Mouse (Mus musculus): Measurements from ENCODE around the gene Irf2. TPM values are rescaled to one million over a fixed set of nuclear protein-coding genes. Genes with fewer than 3 reads are reported as not detected.
A peak's percentile ranks its signal among the peaks of the same experiment; 100 is the strongest.

The Irf2 gene
- total and polyA plus RNA-seq, 2 experiments from 2014 or later, result 3.3 to 9.5 TPM

GRCm38 (mm10) chr8:46738601-46739000 lies 931 bp upstream of the Irf2 start:
- Histone ChIP-seq H3K4me1 (ENCODE audit: insufficient read depth, low read length) (no peaks in the 10 kb centered on the region), H3K9me3 (ENCODE audit: low read length) (no peaks in the 10 kb centered on the region), H3K36me3 (ENCODE audit: insufficient read depth, low read length) (no peaks in the 10 kb centered on the region), H3K27ac (ENCODE audit: low read depth, low read length) (no peak overlapping the region), H3K4me2 (ENCODE audit: low read depth, low read length, poor library complexity, severe bottlenecking) (peak overlapping the region; percentile 87), H3K27me3 (ENCODE audit: insufficient read depth, low read length) (no peaks in the 10 kb centered on the region), H3K9ac (replicated peaks; ENCODE audit: low read length, poor library complexity, severe bottlenecking) (no peak overlapping the region), H3K4me3 (ENCODE audit: low read depth, low read length) (peak overlapping the region; percentile 91; the same call in 1 of the 2 replicates)
- TF ChIP-seq CTCF (IDR thresholded peaks at IDR 0.05), result no peak
- ATAC-seq (ENCODE audit: low FRiP score) (no peak), DNase-seq (ENCODE audit: low spot score) (no peak)
- WGBS, result 34% methylated on average over 5 of the region's 5 CpGs

GRCm38 (mm10) chr8:46739956-46740512 lies 502 bp downstream of the Irf2 start:
- H3K4me1 ChIP-seq (ENCODE audit: insufficient read depth, low read length), result no peaks in the 10 kb centered on the region
- H3K4me3 ChIP-seq (ENCODE audit: low read depth, low read length), result peak overlapping the region; percentile 91
- ATAC-seq (ENCODE audit: low FRiP score) (no peak; the same call in 1 of the 2 replicates), DNase-seq (ENCODE audit: low spot score) (peak; percentile 30)
- H3K9me3 ChIP-seq (ENCODE audit: low read length), result no peaks in the 10 kb centered on the region
- no peaks in the 10 kb centered on the region for H3K27me3 ChIP-seq (ENCODE audit: insufficient read depth, low read length)
- H3K9ac ChIP-seq (replicated peaks; ENCODE audit: low read length, poor library complexity, severe bottlenecking), result peak overlapping the region; percentile 96
- peak overlapping the region; percentile 87 for H3K4me2 ChIP-seq (ENCODE audit: low read depth, low read length, poor library complexity, severe bottlenecking)
- TF ChIP-seq CTCF (IDR thresholded peaks at IDR 0.05), result no peak
- WGBS, result 1% methylated on average over 22 of the region's 22 CpGs
- H3K27ac ChIP-seq (ENCODE audit: low read depth, low read length), result peak overlapping the region; percentile 90
- H3K36me3 ChIP-seq (ENCODE audit: insufficient read depth, low read length), result no peaks in the 10 kb centered on the region

GRCm38 (mm10) chr8:46740513-46741280 lies 1.2 kb downstream of the Irf2 start:
- under 1% methylated on average over 89 of the region's 97 CpGs for WGBS
- H3K27me3 ChIP-seq (ENCODE audit: insufficient read depth, low read length), result no peaks in the 10 kb centered on the region
- no peaks in the 10 kb centered on the region for H3K4me1 ChIP-seq (ENCODE audit: insufficient read depth, low read length)
- DNase-seq (ENCODE audit: low spot score) (peak; percentile 67), ATAC-seq (ENCODE audit: low FRiP score) (peak; percentile 87)
- no peaks in the 10 kb centered on the region for H3K36me3 ChIP-seq (ENCODE audit: insufficient read depth, low read length)
- H3K27ac ChIP-seq (ENCODE audit: low read depth, low read length), result peak overlapping the region; percentile 90
- H3K4me2 ChIP-seq (ENCODE audit: low read depth, low read length, poor library complexity, severe bottlenecking), result peak overlapping the region; percentile 87
- no peaks in the 10 kb centered on the region for H3K9me3 ChIP-seq (ENCODE audit: low read length)
- peak overlapping the region; percentile 91 for H3K4me3 ChIP-seq (ENCODE audit: low read depth, low read length)
- TF ChIP-seq CTCF (IDR thresholded peaks at IDR 0.05), result no peak
- H3K9ac ChIP-seq (replicated peaks; ENCODE audit: low read length, poor library complexity, severe bottlenecking), result peak overlapping the region; percentile 96

- DNase-seq (ENCODE audit: low spot score), result peak; percentile 40
- H3K4me3 ChIP-seq (ENCODE audit: low read depth, low read length), result peak overlapping the region; percentile 91
- H3K4me2 ChIP-seq (ENCODE audit: low read depth, low read length, poor library complexity, severe bottlenecking), result peak overlapping the region; percentile 87
- H3K9ac ChIP-seq (replicated peaks; ENCODE audit: low read length, poor library complexity, severe bottlenecking), result peak overlapping the region; percentile 96
- 0% methylated on average over 28 of the region's 28 CpGs for WGBS
- H3K27me3 ChIP-seq (ENCODE audit: insufficient read depth, low read length), result no peaks in the 10 kb centered on the region
- no peaks in the 10 kb centered on the region for H3K4me1 ChIP-seq (ENCODE audit: insufficient read depth, low read length)
- H3K36me3 ChIP-seq (ENCODE audit: insufficient read depth, low read length), result no peaks in the 10 kb centered on the region
- 0 out of 2 replicates have a peak, but pooled peaks have one; percentile 8 for TF ChIP-seq CTCF (IDR thresholded peaks at IDR 0.05)
- ATAC-seq (ENCODE audit: low FRiP score), result no peak; the same call in 1 of the 2 replicates
- peak overlapping the region; percentile 90 for H3K27ac ChIP-seq (ENCODE audit: low read depth, low read length)
- no peaks in the 10 kb centered on the region for H3K9me3 ChIP-seq (ENCODE audit: low read length)
Measured at GRCm38 (mm10) chr8:46741281-46741791, 1.8 kb downstream of the Irf2 start.

DNA sequence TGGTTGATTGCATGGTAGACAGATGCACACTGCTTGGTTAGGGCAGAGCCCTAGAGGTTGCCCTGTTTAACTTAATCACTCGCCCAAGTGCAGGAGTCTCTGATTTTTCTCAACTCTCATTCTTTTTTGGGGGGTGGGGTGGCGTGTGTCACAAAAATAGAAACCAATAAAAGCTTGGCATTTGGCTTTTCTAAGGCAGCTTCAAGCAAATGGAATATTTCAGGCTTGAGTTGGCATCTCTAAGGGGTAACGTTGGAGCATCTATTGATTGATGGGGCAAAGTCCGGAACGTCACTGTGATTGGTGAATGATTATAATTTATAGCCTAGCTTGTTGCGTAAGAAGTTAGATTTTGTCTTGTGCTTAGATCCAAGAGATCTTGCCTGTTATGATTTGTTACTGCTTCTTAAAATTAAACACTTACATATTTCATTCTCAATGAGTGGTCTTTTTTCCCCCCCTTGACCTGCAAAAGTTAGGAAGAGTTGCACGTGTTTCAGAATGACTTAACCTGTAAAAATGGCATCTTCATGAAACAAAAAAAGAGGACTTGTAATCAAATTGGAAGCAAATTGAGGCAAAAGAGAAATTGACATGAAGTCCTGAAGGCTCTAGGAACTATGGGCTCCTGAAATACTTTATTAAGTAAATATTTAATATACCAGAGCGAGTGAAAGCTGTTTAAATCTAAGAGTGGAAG lies 2.6 kb downstream of the Irf2 start:
- ATAC-seq (ENCODE audit: low FRiP score) (no peak), DNase-seq (ENCODE audit: low spot score) (no peak)
- H3K27me3 ChIP-seq (ENCODE audit: insufficient read depth, low read length), result no peaks in the 10 kb centered on the region
- H3K9me3 ChIP-seq (ENCODE audit: low read length), result no peaks in the 10 kb centered on the region
- H3K4me1 ChIP-seq (ENCODE audit: insufficient read depth, low read length), result no peaks in the 10 kb centered on the region
- peak overlapping the region; percentile 96; the same call in 1 of the 2 replicates for H3K9ac ChIP-seq (replicated peaks; ENCODE audit: low read length, poor library complexity, severe bottlenecking)
- peak overlapping the region; percentile 91 for H3K4me3 ChIP-seq (ENCODE audit: low read depth, low read length)
- 67% methylated on average over 8 of the region's 8 CpGs for WGBS
- H3K36me3 ChIP-seq (ENCODE audit: insufficient read depth, low read length), result no peaks in the 10 kb centered on the region
- peak overlapping the region; percentile 87 for H3K4me2 ChIP-seq (ENCODE audit: low read depth, low read length, poor library complexity, severe bottlenecking)
- H3K27ac ChIP-seq (ENCODE audit: low read depth, low read length), result peak overlapping the region; percentile 90; the same call in 1 of the 2 replicates
- TF ChIP-seq CTCF (IDR thresholded peaks at IDR 0.05), result no peak

Measured in midbrain, postnatal 0 days (tissue).